Mouse (Mus musculus) spleen, postnatal 36 days (tissue): Measurements from ENCODE around the gene Vipr1.

Source experiments
- DNase-seq, 2 experiments: peaks; one replicate each; pipeline ENCODE4 v3.0.0; 2022; ENCODE audit warnings: low spot score in 2 of 2, mixed read lengths in 1 of 2

Vipr1 gene

GRCm38 (mm10) chr9:121633306-121633705, 9.2 kb upstream of the Vipr1 start:
- DNase-seq = no peak

- no peak for DNase-seq
These were observed 6.5 kb upstream of the Vipr1 start for GRCm38 (mm10) chr9:121635835-121636576.

GRCm38 (mm10) chr9:121639790-121640189, 2.7 kb upstream of the Vipr1 start:
- DNase-seq = no peak

GRCm38 (mm10) chr9:121641235-121641915, 1.1 kb upstream of the Vipr1 start:
- no peak for DNase-seq

GRCm38 (mm10) chr9:121642001-121642400, 515 bp upstream of the Vipr1 start, which contains the start of gene Lyzl4:
Gene Lyzl4, minus strand, starts transcription at chr9:121642096.
- DNase-seq = peak; percentile 61 to 64

GRCm38 (mm10) chr9:121644855-121645254, 2.3 kb downstream of the Vipr1 start:
- no peak for DNase-seq

- DNase-seq = peak in 1 of 2 experiments; percentile 18
These were observed 4.5 kb downstream of the Vipr1 start for GRCm38 (mm10) chr9:121647026-121647425.

- DNase-seq = no peak
These were observed 11.2 kb downstream of the Vipr1 start for GRCm38 (mm10) chr9:121653668-121654067.

- DNase-seq = no peak
These were observed 13.8 kb downstream of the Vipr1 start for GRCm38 (mm10) chr9:121656322-121656721.

GRCm38 (mm10) chr9:121657143-121657542, 14.6 kb downstream of the Vipr1 start:
- no peak for DNase-seq

GRCm38 (mm10) chr9:121658248-121658647, 15.7 kb downstream of the Vipr1 start:
- no peak for DNase-seq

GRCm38 (mm10) chr9:121659791-121660190, 17.3 kb downstream of the Vipr1 start:
- no peak for DNase-seq

- no peak for DNase-seq
These were observed 21.0 kb downstream of the Vipr1 start for GRCm38 (mm10) chr9:121663467-121663866.

- no peak for DNase-seq
These were observed 21.6 kb downstream of the Vipr1 start for GRCm38 (mm10) chr9:121664104-121664503.

GRCm38 (mm10) chr9:121666957-121667630, 24.6 kb downstream of the Vipr1 start:
- DNase-seq = no peak

GRCm38 (mm10) chr9:121667822-121668221, 25.3 kb downstream of the Vipr1 start:
- DNase-seq = no peak

- peak; percentile 40 to 46 for DNase-seq
These were observed 26.9 kb downstream of the Vipr1 start for GRCm38 (mm10) chr9:121669348-121669791.

GRCm38 (mm10) chr9:121671300-121671699, 28.8 kb downstream of the Vipr1 start:
- DNase-seq = peak; percentile 32 to 33

GRCm38 (mm10) chr9:121672311-121672710, 29.8 kb downstream of the Vipr1 start:
- DNase-seq = no peak

GRCm38 (mm10) chr9:121673716-121674115, 31.2 kb downstream of the Vipr1 start:
- no peak for DNase-seq

GRCm38 (mm10) chr9:121675011-121675410, 32.5 kb downstream of the Vipr1 start:
- peak; percentile 85 to 88 for DNase-seq

- DNase-seq = no peak
These were observed 33.0 kb downstream of the Vipr1 start for GRCm38 (mm10) chr9:121675556-121675955.
